Mouse (Mus musculus) heart, adult 2 months (tissue): ENCODE data around the gene Pafah2. TPM values are rescaled to one million over a fixed set of nuclear protein-coding genes. Genes with fewer than 3 reads are reported as not detected.

Experiments used
- DNase-seq, 2 experiments: peaks; one replicate each; pipeline ENCODE4 v3.0.0; 2021
- H3K27ac ChIP-seq: fragments of 200-600 bp; 2 replicates; pipeline ENCODE4 v1.8.1; 2022
- H3K27me3 ChIP-seq: fragments of 200-500 bp; 2 replicates; pipeline ENCODE4 v1.6.1; 2012; ENCODE audit warnings: mild to moderate bottlenecking, low read length, inconsistent platforms, mixed read lengths; ENCODE audit not compliant: control insufficient read depth, insufficient read depth
- H3K36me3 ChIP-seq: fragments of 200-500 bp; 2 replicates; pipeline ENCODE4 v1.6.1; 2012; ENCODE audit warnings: low read length, inconsistent platforms; ENCODE audit not compliant: control insufficient read depth, insufficient read depth
- H3K4me1 ChIP-seq: fragments of 200-500 bp; 2 replicates; pipeline ENCODE4 v1.6.1; 2011; ENCODE audit warnings: low read length; ENCODE audit not compliant: control insufficient read depth, insufficient read depth
- H3K4me3 ChIP-seq: fragments of 200-600 bp; 2 replicates; pipeline ENCODE4 v1.8.1; 2022
- H3K79me2 ChIP-seq: fragments of 200-500 bp; replicated peaks from 2 replicates; pipeline ENCODE4 v1.6.1; 2012; ENCODE audit warnings: mild to moderate bottlenecking, inconsistent platforms, low read length, moderate library complexity, mixed read lengths; ENCODE audit not compliant: control insufficient read depth, insufficient read depth
- H3K9ac ChIP-seq: fragments of 200-500 bp; 2 replicates; pipeline ENCODE4 v1.6.1; 2012; ENCODE audit warnings: low read depth, mild to moderate bottlenecking, control low read depth, inconsistent platforms, low read length, mixed read lengths
- CTCF ChIP-seq: fragments of 200-600 bp; IDR thresholded peaks from 2 replicates; pipeline ENCODE4 v1.8.1; 2022; ENCODE audit warnings: antibody characterized with exemption, mild to moderate bottlenecking, moderate library complexity
- EP300 ChIP-seq: fragments of 200-500 bp; IDR thresholded peaks from 2 replicates; pipeline ENCODE4 v1.6.1; 2011; ENCODE audit warnings: low read depth, low read length, control low read depth; ENCODE audit not compliant: insufficient read depth
- POLR2A ChIP-seq: fragments of 200-500 bp; IDR thresholded peaks from 2 replicates; pipeline ENCODE4 v1.6.1; 2011; ENCODE audit warnings: mild to moderate bottlenecking, low read depth, low read length, control low read depth; ENCODE audit not compliant: insufficient read depth
- WGBS: fragments of 180-500 bp; shearing (Covaris S2); methylation state at CpG from one replicate; pipeline ENCODE4 v1.1.7; 2018; 5-methylcytosine and 5-hydroxymethylcytosine counted together
- intact Hi-C: fragments of 180-260 bp; cut with DNase I; formaldehyde crosslinking; loops from one replicate; pipeline ENCODE4 v1.15.1; 2025
- polyA plus RNA-seq: library from polyadenylated mRNA; depleted of rRNA; stranded (reverse); fragments of >200 nt; gene quantifications from 2 replicates; pipeline ENCODE4 v1.2.3, GENCODE M21; 2012
- total RNA-seq, 2 experiments: library from RNA; stranded (reverse); gene quantifications; 2 replicates each; pipeline ENCODE4 v1.2.3; 2021

The Pafah2 gene
- total and polyA plus RNA-seq, 3 experiments: 6.4 to 11.7 (median 11.0) TPM

DNA sequence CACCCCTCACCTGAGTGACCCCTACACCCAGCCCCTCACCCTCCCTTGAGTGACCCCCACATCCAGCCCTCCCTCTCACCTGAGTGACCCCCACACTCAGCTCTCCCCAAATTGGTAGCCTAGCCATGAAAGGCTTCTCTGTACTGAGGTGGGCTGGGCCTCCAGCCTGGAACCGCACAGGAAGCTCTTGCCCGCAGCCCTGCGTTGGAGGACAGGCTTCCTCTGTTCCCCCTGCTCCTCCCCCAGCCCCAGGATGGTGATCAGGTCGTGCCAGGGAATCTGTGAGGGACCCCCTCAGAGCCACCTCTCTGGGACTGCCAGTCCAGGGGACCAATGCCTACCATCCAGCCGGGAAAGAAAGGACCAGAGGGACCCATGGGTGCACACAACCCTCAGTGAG, 30.8 kb upstream of the Pafah2 start:
- H3K9ac ChIP-seq: no peak overlapping the region
- no peaks in the 10 kb centered on the region for H3K36me3 ChIP-seq
- H3K4me3 ChIP-seq: no peak overlapping the region
- intact Hi-C loops: no loop called here
- H3K27me3 ChIP-seq: no peaks in the 10 kb centered on the region
- no peak for TF ChIP-seq EP300
- TF ChIP-seq CTCF: no peak
- no peak for TF ChIP-seq POLR2A
- no peaks in the 10 kb centered on the region for H3K79me2 ChIP-seq
- H3K4me1 ChIP-seq: peaks cover 1% of the 10 kb centered on the region; the same call in 1 of the 2 replicates
- 37% methylated on average over 5 of the region's 5 CpGs for WGBS
- H3K27ac ChIP-seq: no peak overlapping the region
- DNase-seq: no peak

DNA sequence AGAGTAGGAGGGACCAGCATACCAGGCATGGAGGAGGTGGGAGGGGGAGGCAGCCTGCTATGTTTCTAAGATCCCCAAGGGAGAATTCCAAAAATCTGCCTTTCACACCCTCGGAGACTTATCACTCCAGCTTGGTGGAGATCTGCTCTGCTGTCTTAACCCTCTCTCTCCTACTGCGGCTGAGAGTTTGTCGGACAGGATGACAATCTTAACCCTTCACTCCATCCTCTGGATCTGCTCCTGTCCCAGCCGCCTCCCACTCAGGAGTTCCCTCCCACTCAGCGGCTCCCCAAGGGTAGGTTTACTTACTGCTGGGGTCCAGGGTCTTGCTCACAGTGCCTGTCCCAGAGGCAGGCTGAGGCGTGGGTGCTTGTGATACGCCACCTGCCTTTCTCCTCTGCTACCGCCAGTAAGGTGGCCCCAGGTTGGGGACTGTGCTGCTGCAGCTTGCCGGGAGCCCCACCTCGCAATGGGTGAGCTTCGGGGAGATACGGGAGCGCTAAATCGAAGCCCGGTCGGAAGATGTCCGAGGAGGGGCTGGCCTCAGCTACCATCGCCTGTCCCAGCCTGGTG, 25.4 kb upstream of the Pafah2 start:
- peak overlapping the region; percentile 58 for H3K4me3 ChIP-seq
- peak overlapping the region; percentile 61 for H3K9ac ChIP-seq
- intact Hi-C loops: loop anchor here (5.0 kb wide), 1 partner anchor 93 kb away; no protein-coding TSS in a partner anchor
- WGBS: 5% methylated on average over 18 of the region's 18 CpGs
- H3K4me1 ChIP-seq: 0 out of 2 replicates have a peak, but pooled peaks cover 1% of the 10 kb centered on the region
- H3K79me2 ChIP-seq: no peaks in the 10 kb centered on the region
- no peak overlapping the region; the same call in 1 of the 2 replicates for H3K27ac ChIP-seq
- no peak for TF ChIP-seq POLR2A
- TF ChIP-seq EP300: no peak
- TF ChIP-seq CTCF: no peak
- peaks cover 4% of the 10 kb centered on the region for H3K27me3 ChIP-seq
- no peaks in the 10 kb centered on the region for H3K36me3 ChIP-seq
- DNase-seq: peak in 1 of 2 experiments; percentile 31

- peaks cover 4% of the 10 kb centered on the region for H3K27me3 ChIP-seq
- 0 out of 2 replicates have a peak, but pooled peaks cover 1% of the 10 kb centered on the region for H3K4me1 ChIP-seq
- peak overlapping the region; percentile 61 for H3K9ac ChIP-seq
- DNase-seq: peak; percentile 16 to 30
- H3K27ac ChIP-seq: peak overlapping the region; percentile 65; the same call in 1 of the 2 replicates
- H3K79me2 ChIP-seq: no peaks in the 10 kb centered on the region
- H3K4me3 ChIP-seq: peak overlapping the region; percentile 58
- intact Hi-C loops: loop anchor here (5.0 kb wide), 1 partner anchor 94 kb away; no protein-coding TSS in a partner anchor
- TF ChIP-seq POLR2A (no peak), EP300 (no peak), CTCF (no peak)
- under 1% methylated on average over 17 of the region's 17 CpGs for WGBS
- no peaks in the 10 kb centered on the region for H3K36me3 ChIP-seq
These were observed 24.7 kb upstream of the Pafah2 start for GRCm38 (mm10) chr4:134371316-134371855.

DNA sequence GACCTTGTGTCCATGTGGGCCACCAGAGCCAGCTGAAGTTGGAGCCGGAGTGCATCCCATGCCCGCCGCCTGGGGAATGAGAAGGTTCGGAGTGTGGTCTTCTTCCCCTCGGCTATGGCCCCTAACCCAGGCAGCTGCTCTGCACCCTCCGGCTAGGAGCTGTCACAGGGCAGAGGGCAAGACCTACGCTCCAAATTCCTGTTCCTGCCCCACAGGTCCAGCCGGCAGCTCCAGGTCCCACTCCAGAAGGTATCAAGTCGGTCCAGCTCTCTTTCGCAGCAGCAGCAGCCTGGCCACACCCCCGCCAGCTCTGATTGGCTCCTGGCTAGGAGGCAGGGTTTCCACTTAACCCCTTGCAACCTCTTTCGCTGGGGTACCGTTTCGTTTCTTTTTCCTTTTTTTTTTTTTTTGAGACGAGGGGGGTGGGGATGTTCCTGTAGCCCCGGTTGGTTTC, 23.8 kb upstream of the Pafah2 start:
- under 1% methylated on average over 16 of the region's 16 CpGs for WGBS
- TF ChIP-seq EP300: no peak
- peak; percentile 85 for TF ChIP-seq POLR2A
- no peak for TF ChIP-seq CTCF
- H3K4me3 ChIP-seq: peak overlapping the region; percentile 58
- peak overlapping the region; percentile 65 for H3K27ac ChIP-seq
- H3K36me3 ChIP-seq: no peaks in the 10 kb centered on the region
- peak overlapping the region; percentile 61 for H3K9ac ChIP-seq
- H3K79me2 ChIP-seq: no peaks in the 10 kb centered on the region
- peaks cover 4% of the 10 kb centered on the region for H3K27me3 ChIP-seq
- intact Hi-C loops: loop anchor here (5.0 kb wide), 1 partner anchor 95 kb away; no protein-coding TSS in a partner anchor
- peak; percentile 79 to 83 for DNase-seq
- H3K4me1 ChIP-seq: 0 out of 2 replicates have a peak, but pooled peaks cover 1% of the 10 kb centered on the region

- H3K9ac ChIP-seq: no peak overlapping the region
- no peaks in the 10 kb centered on the region for H3K36me3 ChIP-seq
- peaks cover 4% of the 10 kb centered on the region for H3K27me3 ChIP-seq
- no peak overlapping the region for H3K4me3 ChIP-seq
- TF ChIP-seq EP300 (no peak), CTCF (no peak), POLR2A (no peak)
- intact Hi-C loops: loop anchor here (5.0 kb wide), 1 partner anchor 96 kb away; no protein-coding TSS in a partner anchor
- H3K27ac ChIP-seq: no peak overlapping the region
- 0 out of 2 replicates have a peak, but pooled peaks cover 1% of the 10 kb centered on the region for H3K4me1 ChIP-seq
- H3K79me2 ChIP-seq: no peaks in the 10 kb centered on the region
- no peak for DNase-seq
- WGBS: 79% methylated on average over 8 of the region's 8 CpGs
These were observed 22.8 kb upstream of the Pafah2 start for GRCm38 (mm10) chr4:134373295-134373694.

- Histone ChIP-seq H3K27me3 (peaks cover 4% of the 10 kb centered on the region), H3K4me3 (no peak overlapping the region), H3K9ac (no peak overlapping the region), H3K4me1 (0 out of 2 replicates have a peak, but pooled peaks cover 1% of the 10 kb centered on the region), H3K27ac (no peak overlapping the region), H3K36me3 (no peaks in the 10 kb centered on the region), H3K79me2 (no peaks in the 10 kb centered on the region)
- TF ChIP-seq CTCF (no peak), POLR2A (no peak), EP300 (no peak)
- DNase-seq: no peak
- intact Hi-C loops: loop anchor here (5.0 kb wide), 1 partner anchor 97 kb away; no protein-coding TSS in a partner anchor
- 41% methylated on average over 1 of the region's 1 CpGs for WGBS
These were observed 21.8 kb upstream of the Pafah2 start for GRCm38 (mm10) chr4:134374306-134374705.
